Mouse (Mus musculus) liver, postnatal 0 days (tissue): Measurements from ENCODE around the gene Hist1h2an. TPM values are rescaled to one million over a fixed set of nuclear protein-coding genes. Genes with fewer than 3 reads are reported as not detected.

Source experiments
- ATAC-seq: fragments of 200-750 bp; cut with Nextera tagmentation; 2 replicates; pipeline ENCODE4 v1.8.0; 2017; ENCODE audit warnings: mild to moderate bottlenecking, moderate library complexity
- DNase-seq: peaks from one replicate; pipeline ENCODE4 v3.0.0-alpha.2; 2016
- H3K27ac ChIP-seq: fragments of 300-500 bp; sonication (generic); 2 replicates; pipeline ENCODE4 v1.5.1; 2014; ENCODE audit warnings: antibody characterized with exemption, moderate library complexity, mild to moderate bottlenecking, low read depth
- H3K27me3 ChIP-seq: fragments of 300-500 bp; sonication (generic); 2 replicates; pipeline ENCODE4 v1.6.1; 2014; ENCODE audit warnings: low read length, control low read depth, mixed read lengths; ENCODE audit not compliant: insufficient read depth
- H3K36me3 ChIP-seq: fragments of 300-500 bp; sonication (generic); replicated peaks from 2 replicates; pipeline ENCODE4 v1.6.1; 2014; ENCODE audit warnings: mild to moderate bottlenecking, control low read depth, low read length, moderate library complexity, mixed read lengths; ENCODE audit not compliant: insufficient read depth
- H3K4me1 ChIP-seq: fragments of 300-500 bp; sonication (generic); 2 replicates; pipeline ENCODE4 v1.6.1; 2014; ENCODE audit warnings: antibody characterized with exemption, mild to moderate bottlenecking, control low read depth; ENCODE audit not compliant: insufficient read depth
- H3K4me2 ChIP-seq: fragments of 300-500 bp; sonication (generic); 2 replicates; pipeline ENCODE4 v1.6.1; 2014; ENCODE audit warnings: low read depth, mild to moderate bottlenecking, low read length, moderate library complexity, mixed read lengths
- H3K4me3 ChIP-seq: fragments of 300-500 bp; sonication (generic); 2 replicates; pipeline ENCODE4 v1.5.1; 2014; ENCODE audit warnings: low read depth, low read length
- H3K9ac ChIP-seq: fragments of 300-500 bp; sonication (generic); replicated peaks from 2 replicates; pipeline ENCODE4 v1.6.1; 2014; ENCODE audit warnings: mild to moderate bottlenecking, moderate library complexity
- H3K9me3 ChIP-seq: fragments of 300-500 bp; sonication (generic); 2 replicates; pipeline ENCODE4 v1.6.1; 2016; ENCODE audit warnings: mild to moderate bottlenecking, control low read depth, low read length, mixed read lengths
- CTCF ChIP-seq: sonication (generic); IDR thresholded peaks from 2 replicates; pipeline ENCODE4 v1.5.1; 2016; ENCODE audit warnings: antibody characterized with exemption, low read depth
- EP300 ChIP-seq: IDR thresholded peaks from 2 replicates; pipeline ENCODE4 v1.6.1; 2016; ENCODE audit warnings: antibody characterized with exemption, low read depth, mild to moderate bottlenecking
- WGBS: fragments of 180-500 bp; shearing (Covaris S2); extraction: QIAGEN DNeasy Blood & Tissue Kit; methylation state at CpG from one replicate; pipeline ENCODE4 v1.1.7; 2014; ENCODE audit not compliant: insufficient replicate concordance; 5-methylcytosine and 5-hydroxymethylcytosine counted together
- polyA plus RNA-seq: library from polyadenylated mRNA; unstranded; fragments of >200 nt; fragmentation: Nextera tagmentation; extraction: Ambion mirVana; gene quantifications from 2 replicates; pipeline ENCODE4 v1.2.1, GENCODE M21; 2015

The Hist1h2an gene
- polyA plus RNA-seq, 1 experiment from 2014 or later = 11.4 TPM

- ATAC-seq (peak; percentile 22), DNase-seq (no peak)
- Histone ChIP-seq H3K4me1 (peaks cover 23% of the 10 kb centered on the region), H3K4me3 (peak overlapping the region; percentile 45), H3K9me3 (no peaks in the 10 kb centered on the region), H3K4me2 (peak overlapping the region; percentile 68), H3K36me3 (no peaks in the 10 kb centered on the region), H3K9ac (peak overlapping the region; percentile 69), H3K27ac (peak overlapping the region; percentile 91), H3K27me3 (no peaks in the 10 kb centered on the region)
- 30% methylated on average over 13 of the region's 21 CpGs for WGBS
- no peak for TF ChIP-seq EP300
- TF ChIP-seq CTCF = no peak
Observed at GRCm38 (mm10) chr13:21787760-21788593, 959 bp upstream of the Hist1h2an start.

GRCm38 (mm10) chr13:21786189-21786898 lies 674 bp downstream of the Hist1h2an start:
- WGBS = 6% methylated on average over 8 of the region's 8 CpGs
- H3K4me1 ChIP-seq = peaks cover 23% of the 10 kb centered on the region
- peak overlapping the region; percentile 91 for H3K27ac ChIP-seq
- H3K36me3 ChIP-seq = no peaks in the 10 kb centered on the region
- H3K27me3 ChIP-seq = no peaks in the 10 kb centered on the region
- H3K4me3 ChIP-seq = peak overlapping the region; percentile 45
- no peak for DNase-seq
- ATAC-seq = no peak
- peak overlapping the region; percentile 70 for H3K9ac ChIP-seq
- no peaks in the 10 kb centered on the region for H3K9me3 ChIP-seq
- TF ChIP-seq EP300 (no peak), CTCF (peak; percentile 15; the same call in 1 of the 2 replicates)
- peak overlapping the region; percentile 64 for H3K4me2 ChIP-seq

GRCm38 (mm10) chr13:21784311-21784710 lies 2.7 kb downstream of the Hist1h2an start:
- DNase-seq (no peak), ATAC-seq (no peak)
- H3K4me3 ChIP-seq = no peak overlapping the region
- H3K4me2 ChIP-seq = peak overlapping the region; percentile 71
- H3K27me3 ChIP-seq = no peaks in the 10 kb centered on the region
- 57% methylated on average over 6 of the region's 6 CpGs for whole genome bisulfite sequencing
- H3K9ac ChIP-seq = peak overlapping the region; percentile 74
- H3K9me3 ChIP-seq = no peaks in the 10 kb centered on the region
- H3K27ac ChIP-seq = peak overlapping the region; percentile 95
- TF ChIP-seq CTCF (no peak), EP300 (no peak)
- H3K36me3 ChIP-seq = no peaks in the 10 kb centered on the region
- peaks cover 19% of the 10 kb centered on the region for H3K4me1 ChIP-seq

GRCm38 (mm10) chr13:21783734-21784161 lies 3.3 kb downstream of the Hist1h2an start:
- H3K4me3 ChIP-seq = peak overlapping the region; percentile 36

GRCm38 (mm10) chr13:21783255-21783617 lies 3.8 kb downstream of the Hist1h2an start, which contains the start of gene Hist1h3i:
Gene Hist1h3i (minus strand): TSS chr13:21783370.
- H3K36me3 ChIP-seq = no peaks in the 10 kb centered on the region
- peak within 1 kb of the TSS; percentile 36 for H3K4me3 ChIP-seq
- H3K9ac ChIP-seq = peak within 1 kb of the TSS; percentile 74
- WGBS = under 1% methylated on average over 13 of the region's 20 CpGs
- peak; percentile 54 for DNase-seq
- peak within 1 kb of the TSS; percentile 95 for H3K27ac ChIP-seq
- TF ChIP-seq EP300 (peak; percentile 66; the same call in 1 of the 2 replicates), CTCF (no peak)
- ATAC-seq = peak; percentile 39
- peak within 1 kb of the TSS; percentile 71 for H3K4me2 ChIP-seq
- H3K4me1 ChIP-seq = peaks cover 21% of the 10 kb centered on the region
- no peaks in the 10 kb centered on the region for H3K27me3 ChIP-seq
- no peaks in the 10 kb centered on the region for H3K9me3 ChIP-seq

More at GRCm38 (mm10) chr13:21783734-21784161, 3.3 kb downstream of the Hist1h2an start:
- peak overlapping the region; percentile 71 for H3K4me2 ChIP-seq
- peak overlapping the region; percentile 74 for H3K9ac ChIP-seq
- whole genome bisulfite sequencing = 3% methylated on average over 9 of the region's 9 CpGs
- H3K9me3 ChIP-seq = no peaks in the 10 kb centered on the region
- peak overlapping the region; percentile 95 for H3K27ac ChIP-seq
- H3K27me3 ChIP-seq = no peaks in the 10 kb centered on the region
- ATAC-seq (no peak), DNase-seq (peak; percentile 58)
- peaks cover 19% of the 10 kb centered on the region for H3K4me1 ChIP-seq
- TF ChIP-seq EP300 (no peak), CTCF (no peak)
- H3K36me3 ChIP-seq = no peaks in the 10 kb centered on the region
